Mouse (Mus musculus) ZHBTc4 (cell line): ENCODE measurements around the gene Srl.
A peak's percentile ranks its signal among the peaks of the same experiment; 100 is the strongest.
"Not testable (repeated sequence)": the region's sequence is repeated elsewhere in the genome, so short reads cannot be mapped to it uniquely, and the experiment has no call there.

Source experiments
- DNase-seq: peaks from one replicate; pipeline ENCODE4 v3.0.0-alpha.2; 2011; ENCODE audit warnings: low read depth, low spot score

The Srl gene

GRCm38 (mm10) chr16:4552829-4553550 is 11.4 kb upstream of the Srl start:
- DNase-seq, result no peak

GRCm38 (mm10) chr16:4551885-4552284 is 10.3 kb upstream of the Srl start:
- DNase-seq, result no peak

DNA sequence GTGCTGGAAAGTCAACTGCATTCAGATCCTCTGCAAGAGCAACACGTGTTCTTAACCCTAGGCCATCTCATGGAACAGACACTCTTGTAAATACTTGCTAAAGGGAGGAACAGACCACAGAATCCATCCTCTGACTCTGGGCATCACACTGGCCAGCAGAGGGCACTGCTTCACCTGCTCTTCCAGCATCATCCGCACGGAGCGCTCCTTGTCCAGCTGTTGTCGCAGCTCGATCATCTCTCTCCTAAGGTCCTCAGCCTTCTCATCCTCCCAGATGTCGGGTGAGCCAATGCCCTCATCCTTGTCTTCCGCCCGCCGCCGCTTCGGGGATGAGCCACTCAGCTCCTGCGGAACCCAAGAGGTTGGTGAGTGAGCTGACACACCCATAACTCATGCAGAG is 9.4 kb upstream of the Srl start:
- DNase-seq, result peak; percentile 90

GRCm38 (mm10) chr16:4548953-4549688 is 7.5 kb upstream of the Srl start:
- peak; percentile 72 for DNase-seq

- no peak for DNase-seq
Measured at GRCm38 (mm10) chr16:4547611-4548010, 6.0 kb upstream of the Srl start.

DNA sequence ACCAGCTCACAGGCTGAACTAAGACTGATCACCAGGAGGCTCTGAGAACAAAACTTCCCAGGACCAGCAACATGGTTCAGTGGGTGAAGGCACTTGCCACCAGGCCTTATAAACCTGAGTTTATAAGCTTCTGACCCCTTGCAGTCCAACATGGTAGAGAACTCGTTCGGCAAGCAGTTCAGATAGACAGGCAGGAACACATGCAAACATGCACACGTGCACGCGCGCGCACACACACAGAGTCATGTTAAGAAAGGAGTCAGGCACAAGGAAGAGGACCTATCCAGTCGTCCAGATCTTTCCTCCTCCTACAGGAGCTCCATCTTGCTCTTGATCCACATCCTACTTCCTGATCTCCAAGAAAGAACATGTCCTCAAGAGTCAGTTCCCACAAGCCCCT is 5.2 kb upstream of the Srl start:
- DNase-seq, result no peak

- no peak for DNase-seq
Measured at GRCm38 (mm10) chr16:4544845-4545244, 3.2 kb upstream of the Srl start.

DNA sequence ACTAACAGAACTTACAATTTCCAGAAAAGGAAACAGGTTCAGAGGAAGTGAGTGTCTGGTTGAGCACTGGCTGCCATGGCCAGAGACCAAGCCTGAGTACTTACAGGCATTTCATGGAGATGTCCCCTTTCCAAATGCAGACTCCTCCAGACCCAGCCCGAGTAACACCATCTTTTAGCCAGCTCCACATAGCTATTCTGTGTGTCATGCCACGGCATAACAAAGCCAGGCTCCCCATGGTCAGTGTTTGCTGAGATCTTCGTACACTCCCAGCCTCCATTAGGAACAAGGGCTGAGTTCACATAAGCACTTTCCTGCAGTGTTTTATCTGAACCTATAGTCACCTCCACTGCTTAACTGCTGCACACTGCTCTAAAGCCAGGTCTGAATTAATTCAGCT is 1.6 kb upstream of the Srl start:
- no peak for DNase-seq

DNA sequence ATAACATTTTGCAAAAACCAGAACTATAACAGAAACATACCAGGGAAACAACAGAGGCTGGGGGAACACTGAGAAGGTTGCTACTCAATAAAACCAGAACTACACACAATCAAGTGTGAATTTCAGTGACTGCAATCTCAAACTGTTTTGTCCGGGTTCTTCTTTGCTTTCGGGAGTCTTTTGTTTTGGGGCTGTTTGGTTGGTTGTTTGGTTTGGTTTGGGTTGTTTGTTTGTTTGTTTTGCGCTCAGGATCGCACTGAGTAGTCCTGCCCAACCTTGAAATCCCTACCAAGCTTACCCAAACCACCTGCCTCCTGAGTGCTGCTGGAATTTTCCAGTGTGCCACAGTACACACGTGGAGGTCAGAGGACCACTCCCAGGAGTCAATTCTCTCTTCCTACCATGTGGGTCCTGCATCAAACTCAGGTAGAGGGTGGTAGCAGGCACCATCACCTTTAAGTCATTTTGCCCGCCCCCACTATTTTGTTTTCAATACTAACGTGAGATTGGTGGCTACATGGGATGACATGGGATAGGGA is 689 bp upstream of the Srl start:
- peak; percentile 29 for DNase-seq

DNA sequence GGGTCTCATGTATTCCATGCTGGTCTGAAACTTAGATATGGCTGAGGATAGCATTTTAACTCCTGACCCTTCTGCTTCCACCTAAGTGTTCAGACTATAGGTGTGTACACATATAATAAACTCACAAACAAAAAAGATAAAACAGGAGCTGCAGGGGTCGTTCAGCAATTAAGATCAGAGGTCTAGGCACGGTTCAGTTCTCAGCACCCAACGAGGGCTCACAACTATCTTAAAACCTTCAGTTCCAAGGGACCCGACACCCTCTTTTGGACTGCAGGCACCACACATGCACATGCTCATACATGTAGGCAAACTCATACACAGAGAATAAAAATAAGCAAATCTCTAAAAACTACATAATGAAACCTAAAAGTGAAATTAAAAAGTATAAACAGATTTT is 583 bp downstream of the Srl start:
- DNase-seq, result no peak

GRCm38 (mm10) chr16:4540064-4540775 is 1.4 kb downstream of the Srl start:
- DNase-seq, result peak; percentile 70

GRCm38 (mm10) chr16:4539521-4539920 is 2.1 kb downstream of the Srl start:
- DNase-seq, result no peak

- no peak for DNase-seq
Measured at GRCm38 (mm10) chr16:4537616-4538358, 3.8 kb downstream of the Srl start.

GRCm38 (mm10) chr16:4527373-4527772 is 14.2 kb downstream of the Srl start:
- not testable (repeated sequence) for DNase-seq

DNA sequence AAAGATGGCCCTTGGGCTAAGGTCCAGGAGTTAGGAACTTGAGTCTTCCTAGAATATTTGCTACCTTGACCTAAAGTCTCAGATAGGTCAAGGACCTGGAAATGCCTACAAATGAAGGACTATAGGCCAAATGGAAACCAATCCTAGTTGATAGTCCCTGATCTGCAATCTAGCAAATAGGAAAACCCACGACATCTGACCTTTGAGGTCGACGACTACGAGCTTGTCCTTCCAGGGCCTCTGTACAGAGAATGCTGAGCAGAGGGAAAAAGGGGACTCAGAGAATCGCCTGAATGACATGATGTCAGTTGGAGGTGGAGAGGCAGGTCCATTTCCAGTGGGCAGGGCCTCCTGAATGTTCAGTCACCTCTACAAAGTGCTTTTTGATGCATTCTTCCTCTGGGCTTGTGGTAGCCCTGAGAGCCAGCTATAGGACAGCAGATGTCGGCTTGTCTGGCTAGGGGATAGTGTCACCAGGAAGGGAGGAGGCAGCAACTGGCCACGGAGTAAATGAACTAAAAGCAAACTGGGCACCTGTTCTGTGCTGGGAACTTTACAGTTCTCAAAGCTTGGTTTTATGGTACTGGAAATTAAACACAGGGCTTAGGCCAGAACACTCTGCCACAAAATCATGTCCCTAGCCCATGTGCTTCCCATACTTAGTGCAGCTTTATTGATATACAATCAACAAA is 18.2 kb downstream of the Srl start:
- no peak for DNase-seq

DNA sequence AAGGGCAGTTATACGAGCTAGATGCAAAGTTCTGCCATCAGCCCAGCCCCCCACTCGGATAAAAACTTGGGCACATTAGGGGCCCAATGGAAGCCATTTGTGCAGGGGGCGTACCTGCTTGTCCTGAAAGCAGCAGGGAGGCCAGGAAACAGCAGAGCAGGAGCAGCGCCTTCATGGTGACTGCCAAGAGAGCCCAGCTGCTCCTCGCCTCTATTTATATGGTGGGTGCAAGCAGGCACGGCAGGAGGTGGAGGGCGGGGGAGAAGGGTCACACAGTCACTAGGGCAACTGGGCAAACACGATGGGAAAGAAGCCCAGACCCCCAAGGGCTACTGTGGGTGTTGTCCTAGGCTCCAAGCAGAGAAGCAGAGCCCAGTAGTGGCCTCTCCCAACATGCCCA is 18.7 kb downstream of the Srl start:
- DNase-seq, result no peak

- no peak for DNase-seq
Measured at GRCm38 (mm10) chr16:4521735-4522530, 19.7 kb downstream of the Srl start.

DNA sequence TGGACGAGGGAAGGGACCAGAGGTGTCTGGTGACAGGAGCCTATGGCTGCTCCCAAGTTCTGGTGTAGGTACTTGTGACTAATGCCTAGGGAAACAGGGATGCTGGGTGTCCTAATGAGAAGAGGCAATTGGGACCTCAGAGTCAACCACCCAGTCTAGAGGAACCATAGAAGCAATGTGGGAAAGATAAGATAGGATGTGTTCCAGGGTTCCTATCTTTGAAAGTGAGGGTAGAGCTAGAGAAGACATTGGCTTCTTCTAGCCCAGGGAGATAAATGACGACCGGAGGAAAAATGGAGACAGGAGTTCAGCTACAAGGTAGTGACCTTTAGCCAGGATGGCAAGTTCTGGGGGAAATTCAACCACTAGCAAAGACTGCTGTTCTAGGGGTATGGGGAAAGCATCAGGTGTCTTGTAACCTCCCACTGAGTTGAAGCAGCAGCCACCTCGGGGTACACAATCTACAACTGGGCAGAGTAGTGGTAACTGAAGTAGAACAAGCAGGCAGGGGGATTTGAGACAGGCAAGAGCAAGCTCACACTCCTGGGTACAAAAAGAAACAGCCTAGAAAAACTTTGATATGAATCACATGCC is 20.4 kb downstream of the Srl start:
- DNase-seq, result no peak

- no peak for DNase-seq
Measured at GRCm38 (mm10) chr16:4520673-4521072, 20.9 kb downstream of the Srl start.

DNA sequence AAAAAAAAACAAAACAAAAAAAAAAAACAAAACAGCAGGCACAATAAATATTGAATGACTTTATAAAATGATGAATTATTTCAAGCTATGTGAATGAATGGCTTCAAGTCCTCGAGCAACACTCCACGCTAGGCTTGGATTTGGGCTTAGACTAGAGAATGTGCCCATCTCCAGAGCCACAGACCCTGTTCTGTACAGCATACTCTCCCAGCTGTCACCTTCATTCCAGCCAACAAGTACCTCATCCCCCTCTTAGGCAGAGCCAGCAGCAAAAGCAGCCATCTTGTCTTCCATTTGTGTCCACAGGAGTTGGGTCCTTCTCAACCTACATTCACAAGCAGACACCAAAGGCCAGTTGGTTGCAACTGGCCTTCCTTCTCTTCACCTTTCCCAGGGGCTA is 21.8 kb downstream of the Srl start:
- no peak for DNase-seq
